Mouse (Mus musculus) lung, postnatal 0 days (tissue): Measurements from ENCODE around the gene Mrps23. TPM values are rescaled to one million over a fixed set of nuclear protein-coding genes. Genes with fewer than 3 reads are reported as not detected.

Experiments
- ATAC-seq: fragments of 200-750 bp; cut with Nextera tagmentation; 2 replicates; pipeline ENCODE4 v1.8.0; 2017; ENCODE audit warnings: moderate library complexity
- DNase-seq: peaks from one replicate; pipeline ENCODE4 v3.0.0-alpha.2; 2016; ENCODE audit warnings: low spot score
- H3K27ac ChIP-seq: fragments of 300-500 bp; sonication (generic); 2 replicates; pipeline ENCODE4 v1.5.1; 2014; ENCODE audit warnings: antibody characterized with exemption, mild to moderate bottlenecking, low read length, mixed read lengths
- H3K27me3 ChIP-seq: fragments of 300-500 bp; sonication (generic); replicated peaks from 2 replicates; pipeline ENCODE4 v1.6.1; 2014; ENCODE audit warnings: low read length, mixed read lengths; ENCODE audit not compliant: insufficient read depth
- H3K36me3 ChIP-seq: fragments of 300-500 bp; sonication (generic); 2 replicates; pipeline ENCODE4 v1.6.1; 2014; ENCODE audit warnings: low read length, mixed read lengths; ENCODE audit not compliant: insufficient read depth
- H3K4me1 ChIP-seq: fragments of 300-500 bp; sonication (generic); 2 replicates; pipeline ENCODE4 v1.6.1; 2014; ENCODE audit warnings: antibody characterized with exemption, low read depth, low read length, mixed read lengths; ENCODE audit not compliant: insufficient read depth
- H3K4me2 ChIP-seq: fragments of 300-500 bp; sonication (generic); replicated peaks from 2 replicates; pipeline ENCODE4 v1.6.1; 2014; ENCODE audit warnings: low read depth, mild to moderate bottlenecking, low read length, moderate library complexity, mixed read lengths
- H3K4me3 ChIP-seq: fragments of 300-500 bp; sonication (generic); 2 replicates; pipeline ENCODE4 v1.5.1; 2014; ENCODE audit warnings: low read depth, low read length
- H3K9ac ChIP-seq: fragments of 300-500 bp; sonication (generic); replicated peaks from 2 replicates; pipeline ENCODE4 v1.6.1; 2014; ENCODE audit warnings: low read depth, mild to moderate bottlenecking
- H3K9me3 ChIP-seq: fragments of 300-500 bp; sonication (generic); 2 replicates; pipeline ENCODE4 v1.6.1; 2016; ENCODE audit warnings: low read length, mixed read lengths
- CTCF ChIP-seq: IDR thresholded peaks from 2 replicates; pipeline ENCODE4 v1.5.1; 2016; ENCODE audit warnings: antibody characterized with exemption, mild to moderate bottlenecking
- EP300 ChIP-seq: IDR thresholded peaks from 2 replicates; pipeline ENCODE4 v1.6.1; 2016; ENCODE audit warnings: antibody characterized with exemption, mild to moderate bottlenecking, control low read depth
- WGBS: fragments of 180-500 bp; shearing (Covaris S2); extraction: QIAGEN DNeasy Blood & Tissue Kit; methylation state at CpG from one replicate; pipeline ENCODE4 v1.1.7; 2014; 5-methylcytosine and 5-hydroxymethylcytosine counted together
- polyA plus RNA-seq: library from polyadenylated mRNA; unstranded; fragments of >200 nt; fragmentation: Nextera tagmentation; extraction: Ambion mirVana; gene quantifications from 2 replicates; pipeline ENCODE4 v1.2.1, GENCODE M21; 2015

Mrps23 gene
- polyA plus RNA-seq, 1 experiment from 2014 or later: 46.5 TPM

GRCm38 (mm10) chr11:88240275-88240674 is 36.1 kb downstream of the Mrps23 start:
- 89% methylated on average over 10 of the region's 10 CpGs for WGBS
- TF ChIP-seq EP300 (no peak), CTCF (no peak)
- H3K4me1 ChIP-seq: no peaks in the 10 kb centered on the region; the same call in 1 of the 2 replicates
- H3K36me3 ChIP-seq: no peaks in the 10 kb centered on the region
- no peak overlapping the region for H3K9ac ChIP-seq
- H3K27ac ChIP-seq: no peak overlapping the region
- no peaks in the 10 kb centered on the region for H3K27me3 ChIP-seq
- ATAC-seq (no peak), DNase-seq (no peak)
- H3K4me3 ChIP-seq: no peak overlapping the region
- no peak overlapping the region for H3K4me2 ChIP-seq
- no peaks in the 10 kb centered on the region for H3K9me3 ChIP-seq

DNA sequence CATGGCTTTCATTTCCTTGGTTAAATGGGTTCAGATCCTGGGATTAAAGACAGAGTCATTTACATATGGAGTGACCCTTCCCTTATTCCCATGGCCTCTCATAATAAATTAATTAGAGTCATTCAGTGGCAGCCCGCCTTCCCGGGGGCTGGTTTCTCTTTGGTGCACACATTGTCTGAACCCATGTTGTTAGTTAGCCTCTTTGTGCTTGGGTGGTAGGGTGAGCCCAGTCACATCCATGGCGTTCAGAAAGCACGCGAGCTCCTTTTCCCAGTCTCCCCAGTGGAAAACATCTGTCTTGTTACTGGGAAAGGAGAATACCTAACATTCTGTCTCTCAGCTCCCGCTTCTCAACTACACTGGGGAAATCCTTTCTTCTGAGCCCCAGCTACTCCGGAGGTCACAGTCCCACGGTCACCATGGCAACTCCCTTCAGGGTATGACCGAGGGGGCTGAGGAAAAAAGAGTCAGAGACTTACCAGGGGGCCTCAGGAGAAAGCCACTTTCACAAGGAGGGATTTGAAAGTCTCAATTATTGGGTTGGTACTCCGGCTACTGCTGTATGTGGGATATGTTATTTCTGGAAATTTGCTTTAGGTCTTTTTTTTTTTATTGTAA is 36.7 kb downstream of the Mrps23 start:
- WGBS: 30% methylated on average over 10 of the region's 10 CpGs
- DNase-seq: no peak
- no peak overlapping the region for H3K27ac ChIP-seq
- no peaks in the 10 kb centered on the region for H3K27me3 ChIP-seq
- no peak overlapping the region for H3K4me2 ChIP-seq
- no peaks in the 10 kb centered on the region for H3K36me3 ChIP-seq
- no peak for ATAC-seq
- TF ChIP-seq CTCF (no peak), EP300 (no peak)
- H3K9ac ChIP-seq: no peak overlapping the region
- no peaks in the 10 kb centered on the region; the same call in 1 of the 2 replicates for H3K4me1 ChIP-seq
- no peak overlapping the region for H3K4me3 ChIP-seq
- H3K9me3 ChIP-seq: no peaks in the 10 kb centered on the region

GRCm38 (mm10) chr11:88241468-88242301 is 37.5 kb downstream of the Mrps23 start:
- TF ChIP-seq EP300: no peak
- no peak for TF ChIP-seq CTCF
- H3K9me3 ChIP-seq: no peaks in the 10 kb centered on the region
- no peaks in the 10 kb centered on the region for H3K27me3 ChIP-seq
- H3K4me1 ChIP-seq: no peaks in the 10 kb centered on the region
- DNase-seq (no peak), ATAC-seq (no peak; the same call in 1 of the 2 replicates)
- H3K4me2 ChIP-seq: no peak overlapping the region
- no peak overlapping the region for H3K4me3 ChIP-seq
- WGBS: 52% methylated on average over 12 of the region's 12 CpGs
- H3K27ac ChIP-seq: no peak overlapping the region
- H3K36me3 ChIP-seq: no peaks in the 10 kb centered on the region
- H3K9ac ChIP-seq: no peak overlapping the region

DNA sequence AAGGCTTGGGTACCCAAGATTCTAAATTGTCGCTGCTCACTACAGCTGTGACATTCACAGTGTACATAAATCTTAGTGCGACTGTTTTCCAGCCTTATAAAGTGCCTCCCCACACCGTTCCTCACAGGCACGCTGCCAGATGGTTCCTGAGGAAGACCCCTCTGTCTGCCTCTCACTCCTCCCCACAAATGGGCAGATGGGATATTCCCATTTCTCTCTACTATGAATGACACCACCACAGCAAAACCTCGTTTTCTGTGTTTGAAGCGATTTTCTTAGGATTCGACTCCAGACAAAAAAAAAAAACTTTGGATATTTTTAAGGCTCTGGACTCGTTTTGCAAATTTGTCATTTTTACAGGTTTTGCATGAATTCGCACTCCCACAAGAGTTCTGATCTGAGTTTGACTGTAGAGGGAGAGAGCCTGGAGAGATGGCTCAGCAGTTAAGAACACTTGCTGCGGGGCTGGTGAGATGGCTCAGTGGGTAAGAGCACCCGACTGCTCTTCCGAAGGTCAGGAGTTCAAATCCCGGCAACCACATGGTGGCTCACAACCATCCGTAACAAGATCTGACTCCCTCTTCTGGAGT is 41.5 kb downstream of the Mrps23 start:
- no peaks in the 10 kb centered on the region for H3K27me3 ChIP-seq
- ATAC-seq (no peak), DNase-seq (no peak)
- H3K9me3 ChIP-seq: no peaks in the 10 kb centered on the region
- no peaks in the 10 kb centered on the region for H3K36me3 ChIP-seq
- H3K4me1 ChIP-seq: no peaks in the 10 kb centered on the region
- TF ChIP-seq CTCF: no peak
- TF ChIP-seq EP300: no peak
- WGBS: 75% methylated on average over 14 of the region's 14 CpGs
- no peak overlapping the region for H3K9ac ChIP-seq
- no peak overlapping the region for H3K4me3 ChIP-seq
- no peak overlapping the region for H3K4me2 ChIP-seq
- H3K27ac ChIP-seq: no peak overlapping the region

- no peak for DNase-seq
Measured at GRCm38 (mm10) chr11:88248636-88249035, 44.4 kb downstream of the Mrps23 start.

DNA sequence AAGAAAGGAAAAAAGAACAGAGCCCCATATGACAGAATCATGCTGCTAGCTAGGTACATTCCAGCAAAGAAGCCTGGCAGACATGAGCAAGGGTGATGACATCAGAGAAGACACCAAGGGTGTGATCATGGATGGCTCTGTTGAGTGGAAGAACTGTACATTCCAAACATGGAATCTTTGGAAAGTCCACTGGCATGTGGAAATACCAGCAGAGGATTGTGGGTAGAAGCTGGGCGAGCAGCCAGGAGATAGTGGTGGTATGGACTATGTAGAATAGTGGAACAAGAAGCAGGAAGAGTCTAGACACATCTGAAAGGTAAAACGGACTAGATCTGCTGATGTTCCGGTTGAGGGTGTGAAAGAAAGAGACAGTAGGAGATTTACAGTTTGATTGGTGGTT is 46.4 kb downstream of the Mrps23 start:
- no peak for TF ChIP-seq EP300
- no peak for TF ChIP-seq CTCF
- Histone ChIP-seq H3K4me3 (no peak overlapping the region), H3K27me3 (no peaks in the 10 kb centered on the region), H3K27ac (no peak overlapping the region), H3K4me2 (no peak overlapping the region), H3K36me3 (no peaks in the 10 kb centered on the region), H3K9me3 (no peaks in the 10 kb centered on the region), H3K9ac (no peak overlapping the region), H3K4me1 (no peaks in the 10 kb centered on the region)
- peak; percentile 33 for DNase-seq
- WGBS: 54% methylated on average over 3 of the region's 3 CpGs
- 0 out of 2 replicates have a peak, but pooled peaks have one; percentile 6 for ATAC-seq

More at GRCm38 (mm10) chr11:88248636-88249035, 44.4 kb downstream of the Mrps23 start:
- H3K9ac ChIP-seq: no peak overlapping the region
- no peaks in the 10 kb centered on the region for H3K9me3 ChIP-seq
- TF ChIP-seq EP300: no peak
- TF ChIP-seq CTCF: no peak
- no peak overlapping the region for H3K27ac ChIP-seq
- H3K36me3 ChIP-seq: no peaks in the 10 kb centered on the region
- no peak for ATAC-seq
- H3K27me3 ChIP-seq: no peaks in the 10 kb centered on the region
- WGBS: 67% methylated on average over 5 of the region's 5 CpGs
- H3K4me2 ChIP-seq: no peak overlapping the region
- no peaks in the 10 kb centered on the region for H3K4me1 ChIP-seq
- H3K4me3 ChIP-seq: no peak overlapping the region
